Mouse (Mus musculus) T-cell, adult 66 days (primary cell): Measurements from ENCODE around the gene Oas1g. TPM values are rescaled to one million over a fixed set of nuclear protein-coding genes. Genes with fewer than 3 reads are reported as not detected.

ENCODE experiments used
- total RNA-seq, 2 experiments: library from RNA; stranded (reverse); gene quantifications; 3 replicates in 1 of 2; 4 replicates in 1 of 2; pipeline ENCODE4 v1.2.4; 2023

Oas1g gene
- not detected for total RNA-seq

GRCm38 (mm10) chr5:120887413-120887812 lies at the start of gene Oas1g:
Gene Oas1g, minus strand, starts transcription at chr5:120887613.

GRCm38 (mm10) chr5:120914204-120914603 lies 26.8 kb upstream of the Oas1g start, which contains the start of gene Oas1d:
Gene Oas1d, plus strand, starts transcription at chr5:120914536.

GRCm38 (mm10) chr5:120906791-120907733 lies 19.6 kb upstream of the Oas1g start, which contains the start of gene Oas1a:
Gene Oas1a, minus strand, starts transcription at chr5:120907521.

GRCm38 (mm10) chr5:120861121-120861520 lies 26.3 kb downstream of the Oas1g start, which contains the start of gene Oas1h:
Gene Oas1h, plus strand, starts transcription at chr5:120861421.

DNA sequence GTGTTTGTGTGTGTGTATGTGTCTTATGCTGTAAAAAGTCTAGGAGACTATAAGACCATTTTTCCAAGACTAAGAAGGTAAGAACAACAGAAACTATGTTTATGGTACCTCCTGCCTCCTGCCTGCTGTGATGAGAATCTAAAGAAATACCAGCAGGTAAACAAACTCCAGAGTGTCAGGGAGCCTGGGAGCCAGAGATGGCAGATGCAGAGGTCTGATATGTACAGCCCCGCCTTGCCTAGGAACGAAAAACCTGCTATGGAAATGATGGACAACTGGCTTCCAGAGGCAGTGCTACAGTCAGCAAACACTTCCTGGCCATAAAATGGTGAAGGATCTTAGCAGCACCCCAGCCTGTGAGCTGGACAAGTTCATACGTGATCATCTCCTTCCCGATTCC lies 40.3 kb downstream of the Oas1g start, which contains the start of gene Oas1f:
TSS of gene Oas1f (plus strand) at position 301 of the 400 bp plus-strand sequence.

Other genes starting within 250 kb of the Oas1g start
- 10 to 100 TPM; 18.9 to 25.5 TPM for gene Rasal1, start 238.8 kb downstream of the Oas1g start, total RNA-seq
- gene Dtx1, start 175.7 kb downstream of the Oas1g start, total RNA-seq, result 100 to 1,000 TPM; 257 to 297 TPM
- 1 to 10 TPM; 6.1 to 8.0 TPM for gene Oas2, start 137.8 kb downstream of the Oas1g start, total RNA-seq
- 10 to 100 TPM; 15.4 to 27.4 TPM for gene Oas3, start 110.0 kb downstream of the Oas1g start, total RNA-seq
- gene Oas1e, start 92.1 kb downstream of the Oas1g start, total RNA-seq, result 1 to 10 TPM in 1 of 2 experiments, under 1 TPM in 1; 0.74 to 1.8 TPM
- gene Oas1c, start 75.1 kb downstream of the Oas1g start, total RNA-seq, result 10 to 100 TPM; 11.0 to 13.1 TPM
- not detected for gene Oas1f, start 40.2 kb downstream of the Oas1g start, total RNA-seq
- gene Oas1h, start 26.2 kb downstream of the Oas1g start, total RNA-seq, result not detected
- 1 to 10 TPM; 3.1 to 5.1 TPM for gene Oas1a, start 19.9 kb upstream of the Oas1g start, total RNA-seq
- not detected for gene Oas1d, start 26.9 kb upstream of the Oas1g start, total RNA-seq
- not detected for gene Rph3a, start 122.5 kb upstream of the Oas1g start, total RNA-seq